Mouse (Mus musculus): ENCODE data around the gene Ncbp1.

DNA sequence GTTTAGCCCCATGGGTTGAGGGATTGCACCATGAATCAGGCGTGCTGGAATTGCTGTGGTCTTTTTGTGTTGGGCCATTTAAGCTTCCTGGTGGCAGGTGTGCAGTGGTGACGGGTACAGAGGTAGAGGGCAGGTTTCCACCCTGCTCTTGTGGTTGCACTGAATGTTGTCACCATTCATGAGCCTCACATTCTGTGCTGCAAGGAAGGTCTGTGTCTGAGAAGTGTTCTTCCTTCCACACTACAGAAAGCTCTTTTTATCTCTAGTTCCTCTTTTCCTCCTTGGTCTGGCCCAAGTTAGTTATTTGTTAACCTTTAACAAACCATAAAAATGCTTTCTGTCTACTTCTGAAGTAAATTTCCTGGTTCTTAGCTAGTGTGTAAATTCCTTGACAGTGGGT lies 25.6 kb downstream of the Ncbp1 start:
- TF ChIP-seq POLR2A (IDR thresholded peaks at IDR 0.05; ENCODE audit: extremely low read depth, insufficient read depth, low read length) (no peak), CTCF (IDR thresholded peaks at IDR 0.05; ENCODE audit: low read depth, low read length) (no peak)

All from liver, adult 2 months (tissue).